Mouse (Mus musculus): ENCODE data around the gene Otop1.

GRCm38 (mm10) chr5:38258034-38258772, 17.6 kb upstream of the Otop1 start:
- TF ChIP-seq CTCF (IDR thresholded peaks at IDR 0.05; ENCODE audit: control insufficient read depth, insufficient read depth, insufficient replicate concordance, low read depth, low read length): no peak
- TF ChIP-seq POLR2A (IDR thresholded peaks at IDR 0.05; ENCODE audit: control insufficient read depth, low read depth, low read length): no peak

Data from testis, adult 2 months (tissue).